In genomic region chr5:107979901-107980300, GRCm38 (mm10) we compare ENCODE assay signal across 13 mouse cellular contexts. TPM values are rescaled to one million over a fixed set of nuclear protein-coding genes. Genes with fewer than 3 reads are reported as not detected.
DNase-seq lines count a peak whose midpoint lies in the region; ATAC-seq and TF ChIP-seq lines count a peak whose summit lies in the region.
"Had no signal": no experiment of that assay in that cellular context is flagged by ENCODE, and none has a peak within 500 bp of the region (broad histone marks: within the 10 kb centered on the region; RNA-seq: fewer than 3 reads in every experiment).

No protein-coding gene starts in this region.

- no peak overlapping the region for H3K4me2 ChIP-seq in hindbrain, embryonic 13.5 days
- H3K4me2 ChIP-seq: limb, embryonic 12.5 days had no signal

- DNase-seq in spleen, adult 2 months (ENCODE audit: low read depth in 1 of 2, low spot score in 2 of 2): peak in 1 of 2 experiments; percentile 39
- no peak for DNase-seq in spleen, postnatal 10 days (ENCODE audit: low spot score in 2 of 2)
- no peak for DNase-seq in testis, postnatal 10 days (ENCODE audit: low spot score)
- DNase-seq in right cerebral cortex, postnatal 10 days (ENCODE audit: low spot score in 2 of 2): no peak
- DNase-seq: cerebellum, adult 9-10 months; embryo, embryonic 11 days; gastrocnemius, postnatal 10 days had no signal

- no peak overlapping the region; the same call in 1 of the 2 replicates for H3K4me3 ChIP-seq in spleen, adult 2 months (ENCODE audit: extremely low read depth, insufficient read depth, insufficient read length)
- H3K4me3 ChIP-seq in macrophage (ENCODE audit: inconsistent target): no peak overlapping the region
- no peak overlapping the region for H3K4me3 ChIP-seq in hindbrain, embryonic 13.5 days
- H3K4me3 ChIP-seq: layer of hippocampus, adult 2 months; limb, embryonic 12.5 days had no signal

- ATAC-seq in activated CD4-positive, CD25-positive, alpha-beta regulatory T cell, adult 4 months: peak; percentile 65
- no peak for ATAC-seq in hindbrain, embryonic 13.5 days (ENCODE audit: low FRiP score)
- ATAC-seq: forebrain, embryonic 16.5 days had no signal

- 4% methylated on average over 1 of the region's 1 CpGs for WGBS in spleen, adult 2 months
- 22% methylated on average over 1 of the region's 1 CpGs for WGBS in macrophage (ENCODE audit: missing documents)
- WGBS in hindbrain, embryonic 13.5 days: 86% methylated on average over 1 of the region's 1 CpGs

- no peaks in the 10 kb centered on the region; the same call in 1 of the 2 replicates for H3K36me3 ChIP-seq in spleen, adult 2 months (ENCODE audit: control insufficient read depth, insufficient read depth, low read length)
- H3K36me3 ChIP-seq in macrophage (ENCODE audit: inconsistent target): no peaks in the 10 kb centered on the region
- H3K36me3 ChIP-seq in hindbrain, embryonic 13.5 days: no peaks in the 10 kb centered on the region
- H3K36me3 ChIP-seq: limb, embryonic 12.5 days had no signal

- TF ChIP-seq POLR2A in spleen, adult 2 months (IDR thresholded peaks at IDR 0.05; ENCODE audit: low read depth, low read length): no peak

- no peak for TF ChIP-seq CTCF in spleen, adult 2 months (IDR thresholded peaks at IDR 0.05; ENCODE audit: extremely low read depth, insufficient read depth, insufficient read length, insufficient replicate concordance)

- H3K27ac ChIP-seq in spleen, adult 2 months (ENCODE audit: insufficient read depth, low read length): peak overlapping the region; percentile 92
- H3K27ac ChIP-seq in macrophage: peak overlapping the region; percentile 68
- H3K27ac ChIP-seq in hindbrain, embryonic 13.5 days: no peak overlapping the region
- H3K27ac ChIP-seq: layer of hippocampus, adult 2 months; limb, embryonic 12.5 days had no signal

- H3K9ac ChIP-seq in hindbrain, embryonic 13.5 days: no peak overlapping the region
- H3K9ac ChIP-seq: limb, embryonic 12.5 days had no signal

- no peaks in the 10 kb centered on the region for H3K27me3 ChIP-seq in spleen, adult 2 months (ENCODE audit: control insufficient read depth, insufficient read depth, low read length)
- no peaks in the 10 kb centered on the region for H3K27me3 ChIP-seq in hindbrain, embryonic 13.5 days
- H3K27me3 ChIP-seq: limb, embryonic 12.5 days had no signal

- no peaks in the 10 kb centered on the region for H3K9me3 ChIP-seq in hindbrain, embryonic 13.5 days
- H3K9me3 ChIP-seq: limb, embryonic 12.5 days had no signal

- H3K4me1 ChIP-seq in spleen, adult 2 months (ENCODE audit: control insufficient read depth, insufficient read depth, insufficient read length): peaks cover 28% of the 10 kb centered on the region
- peaks cover 6% of the 10 kb centered on the region for H3K4me1 ChIP-seq in hindbrain, embryonic 13.5 days (replicated peaks)

- H3K79me2 ChIP-seq in macrophage (ENCODE audit: inconsistent target): peaks cover 84% of the 10 kb centered on the region

RNA-seq across cellular contexts. Expression of gene Fam69a, which starts 7.0 kb away (rescaled TPM):
- polyA plus RNA-seq in spleen, adult 2 months (2012; rRNA removed): 1.6 and 2.2 TPM in 2 replicates
- 10 to 100 TPM; 61.9 to 92.8 TPM for polyA plus RNA-seq in activated CD4-positive, CD25-positive, alpha-beta regulatory T cell, adult 4 months (2017; shearing (Covaris generic))
- total RNA-seq in macrophage (2018; cell fraction: chromatin; rRNA removed): 10 to 100 TPM in 9 of 26 experiments, 1 to 10 TPM in 17; 2.1 to 13.4 (median 8.8) TPM
- total RNA-seq in macrophage (2018; cell fraction: cytosol; rRNA removed): 10 to 100 TPM in 25 of 26 experiments, 1 to 10 TPM in 1; 9.2 to 20.7 (median 15.0) TPM
- total RNA-seq in macrophage (2018; cell fraction: nucleus; rRNA removed): 10 to 100 TPM in 25 of 26 experiments, 1 to 10 TPM in 1; 9.0 to 28.6 (median 15.9) TPM
- 9.4 to 24.9 TPM (median 18.7 TPM) in 3 replicates for polyA plus RNA-seq in macrophage (2018)
- 44.6 and 49.3 TPM in 2 replicates for polyA plus RNA-seq in hindbrain, embryonic 13.5 days (2015; fragmentation: Nextera tagmentation; extraction: Ambion mirVana)
